Mouse (Mus musculus): Measurements from ENCODE around the gene Safb2.

GRCm38 (mm10) chr17:56604422-56604821 is 20.0 kb upstream of the Safb2 start:
- TF ChIP-seq CTCF (IDR thresholded peaks at IDR 0.05; ENCODE audit: low read depth, low read length) (no peak), POLR2A (IDR thresholded peaks at IDR 0.05; ENCODE audit: insufficient read depth, low read length) (no peak), EP300 (IDR thresholded peaks at IDR 0.05; ENCODE audit: insufficient read depth, low read depth, low read length) (no peak)
